Mouse (Mus musculus) c-Kit-positive CD71-positive TER-119-negative erythroid progenitor cells, embryonic 14.5 days (primary cell): ENCODE data around the gene P2ry2.

Source experiments
- DNase-seq: peaks from one replicate; pipeline ENCODE4 v3.0.0-alpha.2; 2013; ENCODE audit warnings: low read depth

P2ry2 gene

GRCm38 (mm10) chr7:101027623-101028443 lies 15.2 kb upstream of the P2ry2 start:
- no peak for DNase-seq

DNA sequence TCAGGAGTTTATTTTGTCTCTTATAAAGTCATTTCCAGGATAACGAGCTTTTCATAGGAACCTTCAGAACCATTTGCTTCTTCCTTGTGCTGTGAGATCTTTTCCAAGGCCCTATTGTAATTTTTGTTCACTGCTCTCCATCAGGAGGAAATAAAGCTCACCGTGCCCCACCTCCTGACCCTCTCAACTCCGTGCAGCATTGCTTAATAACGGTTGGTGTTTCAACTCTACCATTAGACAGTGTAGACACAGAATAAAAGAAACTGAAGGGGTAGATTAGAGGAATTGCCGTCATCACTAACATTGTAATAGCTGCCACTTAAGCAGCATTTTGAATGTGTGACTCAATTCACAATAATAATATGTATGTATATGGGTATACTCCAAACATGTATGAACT lies 14.2 kb upstream of the P2ry2 start:
- no peak for DNase-seq

DNA sequence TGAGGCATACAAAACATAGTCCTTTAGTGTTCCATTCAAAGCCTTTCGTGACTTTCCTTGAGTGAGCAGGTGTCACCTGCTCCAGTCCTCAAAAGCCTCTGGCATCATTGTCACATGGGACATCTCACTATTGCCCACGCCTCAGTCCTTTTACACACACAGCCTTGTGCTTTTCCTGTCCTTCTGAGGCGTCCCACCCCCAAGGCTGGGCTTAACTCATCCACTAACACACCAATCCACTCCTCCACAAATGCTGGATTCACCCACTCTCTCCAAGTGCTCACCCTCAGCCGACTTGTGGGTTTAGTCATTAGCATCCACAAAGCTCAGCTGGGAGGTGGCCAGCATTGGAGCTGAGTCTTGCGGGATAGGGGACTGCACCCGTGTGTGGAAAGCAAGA lies 4.8 kb upstream of the P2ry2 start:
- DNase-seq, result no peak

GRCm38 (mm10) chr7:101017021-101017461 lies 4.4 kb upstream of the P2ry2 start:
- DNase-seq, result no peak

GRCm38 (mm10) chr7:101014985-101015384 lies 2.3 kb upstream of the P2ry2 start:
- DNase-seq, result no peak

- no peak for DNase-seq
These were observed 1.4 kb upstream of the P2ry2 start for GRCm38 (mm10) chr7:101014041-101014440.

DNA sequence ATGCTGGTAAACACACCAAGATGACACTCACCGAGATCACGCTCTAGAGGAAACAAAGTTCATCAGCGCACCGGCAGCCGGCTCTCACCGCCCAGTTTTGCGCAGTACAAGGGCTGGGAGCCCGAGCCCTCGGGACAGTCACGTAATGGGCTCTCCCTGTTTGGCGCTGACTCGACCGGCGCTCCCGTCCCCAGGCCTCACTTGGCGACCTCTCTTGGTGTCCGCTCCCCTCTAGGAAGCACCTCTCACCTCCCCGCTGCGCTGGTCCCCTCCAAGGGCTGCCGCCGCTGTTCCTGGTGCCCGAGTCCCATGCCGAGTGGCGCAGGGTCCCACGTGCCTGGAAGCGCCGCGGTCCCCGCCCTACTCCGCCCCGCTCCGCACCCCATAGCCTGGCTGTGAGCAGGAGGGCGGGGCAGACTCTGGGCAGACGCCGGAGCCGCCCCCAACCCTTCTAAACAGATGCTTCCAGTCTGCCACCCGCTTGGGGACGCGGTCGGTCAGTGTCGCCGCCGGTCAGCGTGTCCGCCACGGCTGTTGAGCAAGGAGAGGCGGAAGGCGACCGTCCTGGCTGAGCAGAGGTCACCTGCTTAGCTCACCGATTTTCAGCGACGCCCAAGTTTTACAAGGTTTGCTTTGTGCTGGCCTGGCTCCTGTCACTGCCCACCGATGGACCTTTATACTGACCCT lies 842 bp downstream of the P2ry2 start:
- DNase-seq, result peak; percentile 11

GRCm38 (mm10) chr7:101010741-101011140 lies 1.9 kb downstream of the P2ry2 start:
- DNase-seq, result no peak

DNA sequence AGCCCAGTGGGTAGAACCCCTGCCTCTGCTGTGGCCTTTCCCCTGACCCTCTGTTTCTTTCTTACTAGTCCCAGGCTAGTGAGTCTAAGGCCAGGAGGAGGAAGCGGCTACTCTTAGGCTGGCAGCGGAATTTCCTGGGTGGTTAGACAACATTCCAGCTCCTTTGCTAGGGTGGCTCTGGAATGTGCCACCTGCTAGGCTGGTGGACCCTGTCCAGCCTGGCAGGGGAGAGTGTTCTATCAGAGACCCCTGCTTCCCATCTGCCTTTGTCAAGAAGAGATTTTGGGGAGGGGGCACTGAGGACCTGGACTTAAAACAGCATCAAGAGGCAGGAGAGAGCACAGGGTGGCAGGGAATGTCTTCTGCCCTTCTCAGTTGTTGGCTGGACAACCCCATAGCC lies 6.5 kb downstream of the P2ry2 start:
- no peak for DNase-seq

GRCm38 (mm10) chr7:101005119-101005518 lies 7.5 kb downstream of the P2ry2 start:
- no peak for DNase-seq

- DNase-seq, result no peak
These were observed 9.0 kb downstream of the P2ry2 start for GRCm38 (mm10) chr7:101003442-101004326.

GRCm38 (mm10) chr7:101002274-101002673 lies 10.4 kb downstream of the P2ry2 start:
- DNase-seq, result no peak

- DNase-seq, result no peak
These were observed 13.0 kb downstream of the P2ry2 start for GRCm38 (mm10) chr7:100999623-101000022.

DNA sequence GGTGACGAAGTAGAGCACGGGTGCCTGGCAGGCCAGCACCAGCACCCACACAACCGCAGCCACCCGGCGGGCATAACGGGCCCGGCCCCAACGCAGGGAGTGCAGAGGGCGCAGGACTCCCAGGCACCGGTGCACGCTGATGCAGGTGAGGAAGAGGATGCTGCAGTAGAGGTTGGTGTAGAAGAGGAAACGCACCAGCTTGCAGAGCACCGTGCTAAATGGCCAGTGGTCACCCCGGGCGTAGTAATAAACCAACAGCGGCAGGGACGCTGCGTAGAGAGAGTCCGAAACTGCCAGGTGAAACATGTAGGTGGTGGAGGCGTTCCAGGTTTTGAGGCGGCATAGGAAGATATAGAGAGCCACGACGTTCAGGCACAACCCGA lies 14.1 kb downstream of the P2ry2 start:
- no peak for DNase-seq

- no peak for DNase-seq
These were observed 14.6 kb downstream of the P2ry2 start for GRCm38 (mm10) chr7:100997951-100998577.

DNA sequence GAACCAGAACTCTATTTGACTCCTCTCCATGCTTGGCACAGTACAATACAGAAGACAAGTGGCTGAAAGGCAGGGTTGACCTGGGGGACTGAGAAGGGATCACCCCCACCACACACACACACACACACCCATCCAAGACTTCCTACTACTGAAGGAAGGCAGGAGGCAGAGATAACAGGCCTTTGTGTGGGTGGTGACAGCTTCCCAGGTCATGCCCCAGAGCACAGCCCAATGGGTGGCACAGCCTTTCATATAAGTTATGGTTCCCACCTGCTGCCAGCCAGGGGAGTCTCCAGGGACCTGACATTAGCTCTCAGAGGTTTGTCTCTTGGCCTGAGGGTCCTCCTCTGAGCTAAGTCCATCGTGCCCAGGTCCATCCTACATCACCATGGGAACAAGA lies 15.5 kb downstream of the P2ry2 start:
- DNase-seq, result no peak

DNA sequence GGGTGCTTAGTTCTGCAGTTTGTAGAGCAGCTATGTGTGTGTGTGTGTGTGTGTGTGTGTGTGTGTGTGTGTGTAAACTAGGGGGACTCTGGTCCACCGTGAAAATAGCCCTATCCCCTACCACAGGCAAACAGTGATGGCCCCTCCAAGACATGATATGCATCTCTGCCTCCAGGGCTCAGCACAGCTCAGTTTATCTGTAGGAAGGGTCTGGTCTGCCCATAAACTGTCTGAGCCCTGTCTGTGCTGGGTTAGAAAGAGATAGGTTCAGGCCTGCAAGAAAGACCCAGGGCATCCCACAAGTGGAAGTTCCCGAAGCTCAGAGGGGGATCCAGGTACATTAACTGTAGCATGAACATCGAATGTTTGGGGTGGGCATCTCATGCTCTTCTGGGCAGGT lies 16.7 kb downstream of the P2ry2 start:
- DNase-seq, result no peak

DNA sequence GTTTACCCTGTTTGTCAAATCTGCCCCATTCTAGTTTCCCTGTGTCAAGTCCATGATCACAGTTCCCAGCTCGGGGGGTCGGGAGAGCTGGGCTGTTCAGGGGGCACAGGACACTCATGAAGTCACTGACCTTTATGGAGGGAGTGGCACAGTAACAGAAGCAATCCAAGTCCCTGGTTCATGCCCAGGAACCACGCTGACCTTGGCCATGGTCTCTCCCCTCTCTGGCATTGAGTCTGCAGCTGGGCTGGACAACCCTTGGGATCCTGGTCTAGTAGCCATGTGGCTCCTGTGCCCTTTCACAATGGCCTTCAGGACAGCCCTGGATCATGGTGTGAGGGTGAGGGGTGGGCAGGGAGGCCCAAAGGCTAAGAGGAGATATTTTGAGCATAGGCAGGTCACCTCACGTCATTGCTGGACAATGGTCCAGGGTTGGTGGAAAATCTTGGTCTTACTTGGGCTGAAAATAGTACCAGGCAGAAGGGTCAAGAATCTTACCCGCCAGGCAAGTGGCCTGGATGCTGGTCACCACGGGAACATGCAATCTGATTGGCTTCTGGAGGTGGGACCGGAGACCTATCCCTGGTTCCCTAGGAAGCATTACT lies 17.3 kb downstream of the P2ry2 start:
- no peak for DNase-seq

DNA sequence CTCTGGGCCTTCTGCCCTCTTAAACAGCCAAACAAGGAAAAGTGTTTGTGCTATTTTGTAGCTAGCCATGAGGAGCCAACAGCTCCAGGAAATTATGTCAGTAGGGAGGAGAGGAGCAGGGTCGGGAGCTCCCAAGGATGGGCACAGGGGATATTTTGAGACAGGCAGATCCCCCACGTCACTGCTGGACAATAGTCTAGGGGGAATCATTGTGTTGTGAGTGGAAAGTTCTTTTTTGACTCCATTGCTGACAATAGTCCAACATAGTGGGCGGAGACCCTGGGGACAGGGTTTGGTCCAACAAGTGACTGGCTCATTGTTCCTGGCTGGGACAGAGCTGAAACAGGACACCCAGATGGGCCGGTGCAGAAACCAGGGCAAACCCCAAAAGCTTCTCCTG lies 19.5 kb downstream of the P2ry2 start:
- no peak for DNase-seq

DNA sequence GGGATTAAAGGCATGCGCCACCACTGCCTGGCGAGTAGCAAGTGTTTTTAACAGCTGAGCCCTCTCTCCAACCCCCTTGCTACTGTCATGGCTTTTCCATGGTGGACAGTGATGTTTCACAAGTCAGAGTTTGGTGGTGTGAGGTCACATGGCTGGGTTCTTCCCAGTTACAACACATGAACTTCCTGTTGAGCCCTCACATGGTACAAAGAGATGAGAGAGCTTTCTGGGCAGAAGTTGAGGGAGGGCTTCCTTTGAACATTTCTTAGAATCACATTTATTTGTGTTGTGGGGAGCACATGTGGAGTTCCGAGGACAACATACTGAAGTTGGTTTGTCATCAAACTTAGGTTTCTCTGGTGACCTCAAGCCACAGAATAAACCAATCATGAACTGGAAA lies 20.7 kb downstream of the P2ry2 start:
- DNase-seq, result no peak

- no peak for DNase-seq
These were observed 21.9 kb downstream of the P2ry2 start for GRCm38 (mm10) chr7:100990636-100991311.
